Mouse (Mus musculus): Measurements from ENCODE around the gene Fam210b. TPM values are rescaled to one million over a fixed set of nuclear protein-coding genes. Genes with fewer than 3 reads are reported as not detected.

Fam210b gene
- total RNA-seq, 1 experiment: 1.6 TPM

DNA sequence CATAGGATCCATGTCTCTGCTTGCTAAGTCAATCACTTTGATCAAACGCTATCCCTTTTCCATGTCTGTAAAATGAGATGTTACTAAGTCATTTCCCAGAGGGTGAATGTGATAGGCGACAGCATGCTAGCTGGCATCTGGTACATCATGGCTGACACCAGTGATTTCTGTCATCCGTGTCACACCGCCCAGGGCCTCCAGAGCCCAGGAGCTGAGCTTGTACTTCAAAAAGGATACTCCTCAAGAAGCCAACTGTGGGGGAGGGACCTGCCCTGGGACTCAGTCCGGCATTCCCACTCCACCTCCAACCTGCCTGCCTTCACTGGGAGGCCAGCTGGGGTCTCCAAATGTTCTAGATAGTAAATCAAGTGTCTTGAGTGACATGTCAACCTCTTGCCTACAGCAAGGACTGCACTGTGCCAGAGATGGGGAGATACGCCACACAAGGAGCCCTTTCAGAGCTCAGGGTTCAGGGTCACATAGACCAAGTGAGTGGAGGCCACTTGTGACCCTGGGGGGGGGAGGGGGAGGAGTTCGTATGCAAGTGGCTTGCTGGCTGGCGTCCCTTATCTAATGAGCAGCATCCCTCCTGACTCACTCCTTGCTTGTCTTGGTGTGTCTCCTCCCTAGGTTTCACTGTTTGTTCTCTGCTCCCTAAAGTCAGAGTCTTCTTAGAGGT lies 1.7 kb downstream of the Fam210b start:
- no peak overlapping the region for H3K9ac ChIP-seq (ENCODE audit: insufficient read depth, low read depth, low read length, poor library complexity, severe bottlenecking)
- no peak overlapping the region for H3K4me3 ChIP-seq (ENCODE audit: insufficient read depth in 1 of 2, low read depth in 1 of 2, low read length in 2 of 2, poor library complexity in 1 of 2, severe bottlenecking in 1 of 2)
- peaks cover 0 to 8% of the 10 kb centered on the region in 2 experiments; a peak in 1 of 4 replicates for H3K4me1 ChIP-seq (ENCODE audit: control insufficient read depth in 2 of 2, insufficient read depth in 2 of 2, low read length in 2 of 2, poor library complexity in 1 of 2)
- no peak for DNase-seq (ENCODE audit: low read depth, low spot score)
- H3K27ac ChIP-seq (ENCODE audit: insufficient read depth, low read depth, low read length, poor library complexity, severe bottlenecking): no peak overlapping the region
- no peak for TF ChIP-seq ZC3H11A (IDR thresholded peaks at IDR 0.05; ENCODE audit: borderline replicate concordance, low read depth, low read length)
- no peak for TF ChIP-seq HCFC1 (IDR thresholded peaks at IDR 0.05; ENCODE audit: borderline replicate concordance, insufficient read depth, low read length)
- TF ChIP-seq ZNF384 (IDR thresholded peaks at IDR 0.05; ENCODE audit: low read depth, low read length): no peak
- TF ChIP-seq MAFK (IDR thresholded peaks at IDR 0.05; ENCODE audit: insufficient read depth, low read depth, low read length): no peak
- TF ChIP-seq CHD2 (IDR thresholded peaks at IDR 0.05; ENCODE audit: low read depth, low read length): no peak
- H3K9me3 ChIP-seq (ENCODE audit: control insufficient read depth, insufficient read depth, low read depth, low read length): no peaks in the 10 kb centered on the region
- no peaks in the 10 kb centered on the region for H3K36me3 ChIP-seq (ENCODE audit: control insufficient read depth, insufficient read depth, low read length, poor library complexity, severe bottlenecking)
- in situ Hi-C loops (cut with MboI; ENCODE audit: low sequenced_read_pairs in 2 of 2, unreplicated experiment in 2 of 2): no loop called here

GRCm38 (mm10) chr2:172348297-172348950 lies 3.1 kb downstream of the Fam210b start:
- no peak overlapping the region for H3K4me3 ChIP-seq (ENCODE audit: insufficient read depth in 1 of 2, low read depth in 1 of 2, low read length in 2 of 2, poor library complexity in 1 of 2, severe bottlenecking in 1 of 2)

DNA sequence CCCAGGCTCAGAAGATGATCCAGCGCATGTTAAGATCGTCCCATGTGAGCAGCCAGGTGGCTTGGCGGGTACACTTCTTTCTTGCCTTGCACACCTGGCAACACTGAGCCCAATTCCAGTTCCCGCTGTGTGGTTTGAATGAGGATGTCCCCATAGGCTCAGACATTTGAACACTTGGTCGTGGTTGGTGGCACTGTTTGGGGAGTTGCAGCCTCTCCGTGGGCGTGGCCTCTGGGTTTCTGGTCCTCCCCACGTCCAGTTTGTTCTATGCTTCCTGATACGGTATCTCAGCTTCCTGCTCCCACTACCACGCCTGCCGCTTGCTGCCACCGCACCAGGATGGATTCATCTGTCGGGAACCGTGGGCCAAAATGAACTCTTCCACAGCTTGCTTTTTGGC lies 4.4 kb downstream of the Fam210b start:
- TF ChIP-seq ZC3H11A (IDR thresholded peaks at IDR 0.05; ENCODE audit: borderline replicate concordance, low read depth, low read length): no peak
- no peak for TF ChIP-seq CHD2 (IDR thresholded peaks at IDR 0.05; ENCODE audit: low read depth, low read length)
- no peak for TF ChIP-seq HCFC1 (IDR thresholded peaks at IDR 0.05; ENCODE audit: borderline replicate concordance, insufficient read depth, low read length)
- TF ChIP-seq ZNF384 (IDR thresholded peaks at IDR 0.05; ENCODE audit: low read depth, low read length): no peak
- TF ChIP-seq MAFK (IDR thresholded peaks at IDR 0.05; ENCODE audit: insufficient read depth, low read depth, low read length): no peak
- H3K9ac ChIP-seq (ENCODE audit: insufficient read depth, low read depth, low read length, poor library complexity, severe bottlenecking): no peak overlapping the region
- H3K4me1 ChIP-seq (ENCODE audit: control insufficient read depth in 2 of 2, insufficient read depth in 2 of 2, low read length in 2 of 2, poor library complexity in 1 of 2): peaks cover 0 to 8% of the 10 kb centered on the region in 2 experiments; a peak in 1 of 4 replicates
- no peaks in the 10 kb centered on the region for H3K9me3 ChIP-seq (ENCODE audit: control insufficient read depth, insufficient read depth, low read depth, low read length)
- peak; percentile 22 for DNase-seq (ENCODE audit: low read depth, low spot score)
- H3K36me3 ChIP-seq (ENCODE audit: control insufficient read depth, insufficient read depth, low read length, poor library complexity, severe bottlenecking): no peaks in the 10 kb centered on the region
- in situ Hi-C loops (cut with MboI; ENCODE audit: low sequenced_read_pairs in 2 of 2, unreplicated experiment in 2 of 2): no loop called here
- H3K4me3 ChIP-seq (ENCODE audit: insufficient read depth in 1 of 2, low read depth in 1 of 2, low read length in 2 of 2, poor library complexity in 1 of 2, severe bottlenecking in 1 of 2): no peak overlapping the region
- no peak overlapping the region for H3K27ac ChIP-seq (ENCODE audit: insufficient read depth, low read depth, low read length, poor library complexity, severe bottlenecking)

More at GRCm38 (mm10) chr2:172348297-172348950, 3.1 kb downstream of the Fam210b start:
- Histone ChIP-seq H3K4me1 (ENCODE audit: control insufficient read depth in 2 of 2, insufficient read depth in 2 of 2, low read length in 2 of 2, poor library complexity in 1 of 2) (peaks cover 0 to 8% of the 10 kb centered on the region in 2 experiments; a peak in 1 of 4 replicates), H3K27ac (ENCODE audit: insufficient read depth, low read depth, low read length, poor library complexity, severe bottlenecking) (no peak overlapping the region), H3K9ac (ENCODE audit: insufficient read depth, low read depth, low read length, poor library complexity, severe bottlenecking) (no peak overlapping the region), H3K36me3 (ENCODE audit: control insufficient read depth, insufficient read depth, low read length, poor library complexity, severe bottlenecking) (no peaks in the 10 kb centered on the region), H3K9me3 (ENCODE audit: control insufficient read depth, insufficient read depth, low read depth, low read length) (no peaks in the 10 kb centered on the region)
- TF ChIP-seq ZNF384 (IDR thresholded peaks at IDR 0.05; ENCODE audit: low read depth, low read length) (no peak), ZC3H11A (IDR thresholded peaks at IDR 0.05; ENCODE audit: borderline replicate concordance, low read depth, low read length) (no peak)
- DNase-seq (ENCODE audit: low read depth, low spot score): no peak
- in situ Hi-C loops (cut with MboI; ENCODE audit: low sequenced_read_pairs in 2 of 2, unreplicated experiment in 2 of 2): no loop called here

DNA sequence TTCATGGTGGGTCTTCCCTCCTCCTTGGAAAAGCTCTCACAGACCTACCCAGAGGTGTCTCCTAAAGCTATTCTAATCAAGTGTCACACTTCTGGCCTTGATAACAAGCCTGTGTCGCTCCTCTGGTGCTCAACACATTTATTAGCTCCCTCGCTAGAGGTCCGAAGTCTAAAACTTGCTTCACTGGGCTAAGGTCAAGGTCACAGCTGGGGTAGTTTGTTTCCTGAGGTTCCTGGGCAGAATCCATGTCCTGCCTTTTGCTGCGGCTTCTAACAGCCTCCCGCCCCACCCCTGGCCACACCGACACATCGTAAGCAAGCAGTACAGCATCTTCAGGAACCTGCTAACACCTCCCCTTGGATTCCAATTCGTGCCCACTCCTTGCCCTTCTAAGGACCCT lies 5.4 kb downstream of the Fam210b start:
- H3K27ac ChIP-seq (ENCODE audit: insufficient read depth, low read depth, low read length, poor library complexity, severe bottlenecking): no peak overlapping the region
- no peak overlapping the region for H3K9ac ChIP-seq (ENCODE audit: insufficient read depth, low read depth, low read length, poor library complexity, severe bottlenecking)
- H3K4me3 ChIP-seq (ENCODE audit: insufficient read depth in 1 of 2, low read depth in 1 of 2, low read length in 2 of 2, poor library complexity in 1 of 2, severe bottlenecking in 1 of 2): no peak overlapping the region
- H3K9me3 ChIP-seq (ENCODE audit: control insufficient read depth, insufficient read depth, low read depth, low read length): no peaks in the 10 kb centered on the region
- peaks cover 0 to 10% of the 10 kb centered on the region in 2 experiments; a peak in 1 of 4 replicates for H3K4me1 ChIP-seq (ENCODE audit: control insufficient read depth in 2 of 2, insufficient read depth in 2 of 2, low read length in 2 of 2, poor library complexity in 1 of 2)
- peaks cover 4% of the 10 kb centered on the region for H3K36me3 ChIP-seq (ENCODE audit: control insufficient read depth, insufficient read depth, low read length, poor library complexity, severe bottlenecking)
- TF ChIP-seq ZC3H11A (IDR thresholded peaks at IDR 0.05; ENCODE audit: borderline replicate concordance, low read depth, low read length) (no peak), CHD2 (IDR thresholded peaks at IDR 0.05; ENCODE audit: low read depth, low read length) (no peak), HCFC1 (IDR thresholded peaks at IDR 0.05; ENCODE audit: borderline replicate concordance, insufficient read depth, low read length) (no peak), MAFK (IDR thresholded peaks at IDR 0.05; ENCODE audit: insufficient read depth, low read depth, low read length) (no peak), ZNF384 (IDR thresholded peaks at IDR 0.05; ENCODE audit: low read depth, low read length) (no peak)
- DNase-seq (ENCODE audit: low read depth, low spot score): no peak
- in situ Hi-C loops (cut with MboI; ENCODE audit: low sequenced_read_pairs in 2 of 2, unreplicated experiment in 2 of 2): no loop called here

Data from ES-E14 (cell line).